Mouse (Mus musculus) intestine, embryonic 16.5 days (tissue): ENCODE data around the gene Mterf2. TPM values are rescaled to one million over a fixed set of nuclear protein-coding genes. Genes with fewer than 3 reads are reported as not detected.

Experiments used
- ATAC-seq: fragments of 200-750 bp; cut with Nextera tagmentation; 2 replicates; pipeline ENCODE4 v1.8.0; 2017; ENCODE audit warnings: moderate TSS enrichment, moderate library complexity
- H3K27ac ChIP-seq: fragments of 300-500 bp; sonication (generic); 2 replicates; pipeline ENCODE4 v1.5.1; 2014; ENCODE audit warnings: mild to moderate bottlenecking, low read length
- H3K27me3 ChIP-seq: fragments of 300-500 bp; sonication (generic); replicated peaks from 2 replicates; pipeline ENCODE4 v1.6.1; 2014; ENCODE audit warnings: low read length, control low read depth, mixed read lengths; ENCODE audit not compliant: control insufficient read depth, insufficient read depth
- H3K36me3 ChIP-seq: fragments of 300-500 bp; sonication (generic); 2 replicates; pipeline ENCODE4 v1.6.1; 2014; ENCODE audit warnings: low read length, control low read depth; ENCODE audit not compliant: control insufficient read depth, insufficient read depth
- H3K4me1 ChIP-seq: fragments of 300-500 bp; sonication (generic); 2 replicates; pipeline ENCODE4 v1.6.1; 2014; ENCODE audit warnings: low read length, control low read depth, mixed read lengths; ENCODE audit not compliant: control insufficient read depth, insufficient read depth
- H3K4me2 ChIP-seq: fragments of 300-500 bp; sonication (generic); 2 replicates; pipeline ENCODE4 v1.6.1; 2014; ENCODE audit warnings: low read depth, low read length, control low read depth
- H3K4me3 ChIP-seq: fragments of 300-500 bp; sonication (generic); 2 replicates; pipeline ENCODE4 v1.5.1; 2014; ENCODE audit warnings: mild to moderate bottlenecking, low read length
- H3K9ac ChIP-seq: fragments of 300-500 bp; sonication (generic); 2 replicates; pipeline ENCODE4 v1.6.1; 2014; ENCODE audit warnings: low read depth, low read length
- H3K9me3 ChIP-seq: fragments of 300-500 bp; sonication (generic); 2 replicates; pipeline ENCODE4 v1.6.1; 2016; ENCODE audit warnings: low read length, control low read depth; ENCODE audit not compliant: control insufficient read depth
- WGBS: fragments of 180-500 bp; shearing (Covaris S2); extraction: QIAGEN DNeasy Blood & Tissue Kit; methylation state at CpG from one replicate; pipeline ENCODE4 v1.1.7; 2014; 5-methylcytosine and 5-hydroxymethylcytosine counted together
- polyA plus RNA-seq: library from polyadenylated mRNA; unstranded; fragments of >200 nt; fragmentation: Nextera tagmentation; extraction: Ambion mirVana; gene quantifications from 2 replicates; pipeline ENCODE4 v1.2.1, GENCODE M21; 2015

The Mterf2 gene
- polyA plus RNA-seq, 1 experiment from 2014 or later, result 20.6 TPM

DNA sequence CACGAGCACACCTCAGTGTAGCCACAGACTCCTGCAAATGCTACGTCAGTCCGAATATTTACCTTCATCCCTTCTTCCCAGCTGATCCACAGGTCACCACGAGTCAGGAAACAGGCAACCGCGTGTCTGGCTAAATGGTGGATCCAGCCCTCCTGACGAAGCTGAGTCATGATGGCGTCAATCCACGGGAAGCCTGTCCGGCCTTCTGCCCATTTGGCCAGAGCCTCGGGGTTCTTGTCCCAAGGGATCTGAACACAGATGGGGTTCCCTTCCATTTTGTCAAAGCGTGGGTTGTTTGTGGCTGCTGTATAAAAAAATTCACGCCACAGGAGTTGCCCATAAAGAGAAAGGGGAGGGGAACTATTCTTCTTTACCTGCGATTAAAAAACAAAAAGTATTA is 18.5 kb upstream of the Mterf2 start:
- Histone ChIP-seq H3K4me3 (no peak overlapping the region), H3K27me3 (no peaks in the 10 kb centered on the region), H3K4me2 (no peak overlapping the region), H3K27ac (no peak overlapping the region), H3K9ac (no peak overlapping the region), H3K36me3 (0 out of 2 replicates have a peak, but pooled peaks cover 4% of the 10 kb centered on the region), H3K4me1 (no peaks in the 10 kb centered on the region), H3K9me3 (no peaks in the 10 kb centered on the region)
- no peak for ATAC-seq
- WGBS, result 84% methylated on average over 14 of the region's 14 CpGs

DNA sequence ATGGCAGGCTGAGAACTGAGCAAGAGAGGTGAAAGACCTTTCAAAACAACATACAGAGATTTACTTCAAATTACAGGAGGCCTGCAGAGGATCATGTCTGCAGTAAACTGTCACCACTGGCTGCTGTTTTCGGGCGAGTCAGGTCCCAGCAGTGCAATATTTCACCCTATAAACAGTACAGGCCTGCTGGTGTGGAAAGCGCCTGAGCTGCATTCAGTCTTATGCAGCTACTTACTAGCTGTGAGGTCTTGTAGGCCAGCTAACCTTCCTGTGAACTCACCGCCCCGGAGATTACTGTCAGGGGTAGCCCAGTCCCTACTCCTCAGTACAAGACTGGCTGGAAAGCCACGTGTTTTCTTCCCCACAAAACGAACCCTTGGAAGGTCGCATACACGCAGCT is 13.6 kb upstream of the Mterf2 start:
- WGBS, result 53% methylated on average over 9 of the region's 9 CpGs
- Histone ChIP-seq H3K27ac (no peak overlapping the region; the same call in 1 of the 2 replicates), H3K4me1 (no peaks in the 10 kb centered on the region), H3K4me2 (no peak overlapping the region), H3K36me3 (no peaks in the 10 kb centered on the region), H3K27me3 (no peaks in the 10 kb centered on the region), H3K9me3 (no peaks in the 10 kb centered on the region), H3K9ac (no peak overlapping the region), H3K4me3 (no peak overlapping the region)
- peak; percentile 40; the same call in 1 of the 2 replicates for ATAC-seq

DNA sequence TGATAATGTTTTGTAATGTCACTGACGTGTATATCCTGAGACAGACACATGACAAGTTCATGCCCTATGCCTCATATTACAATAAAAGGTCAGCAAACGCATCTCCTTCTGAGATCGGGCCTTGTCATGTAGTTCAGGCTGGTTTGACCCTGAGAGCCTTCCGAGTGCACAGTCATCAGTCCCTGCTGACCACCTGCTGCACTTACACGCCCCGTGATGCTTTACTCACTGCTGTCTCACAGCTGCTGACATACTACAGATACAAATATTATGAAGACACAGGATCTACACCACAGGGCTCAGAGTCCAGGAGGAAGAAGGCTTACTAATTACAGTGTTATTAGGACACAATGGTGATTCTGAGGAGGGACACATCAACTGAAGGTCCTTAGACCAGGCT is 8.7 kb upstream of the Mterf2 start:
- no peak overlapping the region for H3K9ac ChIP-seq
- 74% methylated on average over 6 of the region's 6 CpGs for WGBS
- H3K27ac ChIP-seq, result no peak overlapping the region

DNA sequence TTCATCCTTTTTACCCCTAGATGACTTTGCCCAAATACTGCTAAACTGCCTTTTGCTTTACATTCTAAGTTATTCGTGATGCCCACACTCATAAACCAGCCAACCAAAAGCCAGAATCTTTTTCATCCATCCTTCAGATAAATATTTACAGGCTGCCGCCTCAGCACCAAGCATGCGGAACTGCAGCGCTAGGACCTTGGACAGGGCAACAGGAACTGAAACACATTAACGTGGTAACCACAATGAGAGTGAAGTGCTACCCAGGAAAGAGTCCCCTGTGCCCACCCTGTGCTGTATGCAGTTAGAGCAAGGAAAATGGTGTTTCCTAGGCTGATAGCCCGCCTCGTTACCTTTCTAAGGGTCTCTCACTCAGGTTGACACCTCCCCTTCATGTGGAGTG is 626 bp upstream of the Mterf2 start:
- peak; percentile 50 for ATAC-seq
- Histone ChIP-seq H3K4me1 (peaks cover 9% of the 10 kb centered on the region), H3K9me3 (no peaks in the 10 kb centered on the region), H3K4me2 (peak overlapping the region; percentile 84), H3K4me3 (peak overlapping the region; percentile 67), H3K9ac (0 out of 2 replicates have a peak overlapping the region, but pooled peaks have one; percentile 38), H3K27ac (peak overlapping the region; percentile 25; the same call in 1 of the 2 replicates), H3K27me3 (no peaks in the 10 kb centered on the region), H3K36me3 (no peaks in the 10 kb centered on the region)
- 15% methylated on average over 7 of the region's 7 CpGs for WGBS

More for the DNA sequence above, 8.7 kb upstream of the Mterf2 start:
- no peak overlapping the region for H3K4me3 ChIP-seq
- H3K9me3 ChIP-seq, result no peaks in the 10 kb centered on the region
- H3K4me1 ChIP-seq, result no peaks in the 10 kb centered on the region
- H3K4me2 ChIP-seq, result no peak overlapping the region
- no peak for ATAC-seq
- no peaks in the 10 kb centered on the region for H3K36me3 ChIP-seq
- H3K27me3 ChIP-seq, result no peaks in the 10 kb centered on the region

DNA sequence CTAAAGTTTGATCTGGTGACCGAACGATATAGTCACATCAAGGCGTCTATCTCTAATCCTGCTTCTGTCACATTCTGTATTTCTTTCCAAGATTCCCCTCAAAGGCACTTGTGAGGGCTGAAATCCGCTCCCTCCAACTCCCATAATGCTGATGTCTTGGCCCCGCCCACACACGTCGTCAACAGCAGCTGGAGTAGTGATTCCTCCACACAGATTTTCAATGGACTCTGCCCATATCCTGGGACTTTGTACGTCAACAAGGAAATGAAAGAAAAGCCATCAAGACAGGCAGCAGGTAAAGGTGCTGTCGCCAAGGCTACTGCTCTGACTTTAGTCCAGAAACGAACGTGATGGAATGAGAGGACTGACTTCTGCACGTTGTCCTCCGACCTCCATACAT is 2.6 kb downstream of the Mterf2 start:
- no peaks in the 10 kb centered on the region for H3K9me3 ChIP-seq
- peak overlapping the region; percentile 21 for H3K4me2 ChIP-seq

DNA sequence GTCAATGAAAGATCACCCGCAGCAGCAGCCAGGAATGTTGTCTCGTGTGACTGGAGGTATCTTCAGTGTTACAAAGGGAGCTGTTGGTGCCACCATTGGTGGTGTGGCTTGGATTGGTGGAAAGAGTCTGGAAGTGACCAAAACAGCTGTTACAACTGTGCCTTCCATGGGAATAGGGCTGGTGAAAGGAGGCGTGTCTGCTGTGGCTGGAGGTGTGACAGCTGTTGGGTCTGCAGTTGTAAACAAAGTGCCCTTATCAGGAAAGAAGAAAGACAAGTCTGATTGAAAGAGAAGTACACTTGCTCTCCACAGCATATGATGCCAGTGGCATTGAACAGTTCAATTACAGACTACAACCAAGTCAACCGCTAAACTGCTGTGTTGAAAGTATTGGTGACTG is 13.4 kb downstream of the Mterf2 start:
- Histone ChIP-seq H3K9me3 (no peaks in the 10 kb centered on the region), H3K4me2 (no peak overlapping the region), H3K27me3 (no peaks in the 10 kb centered on the region), H3K4me3 (no peak overlapping the region), H3K9ac (no peak overlapping the region), H3K36me3 (peaks cover 5% of the 10 kb centered on the region; the same call in 1 of the 2 replicates), H3K4me1 (peaks cover 1% of the 10 kb centered on the region; the same call in 1 of the 2 replicates), H3K27ac (no peak overlapping the region)
- 86% methylated on average over 4 of the region's 4 CpGs for WGBS
- no peak for ATAC-seq

More for the DNA sequence above, 2.6 kb downstream of the Mterf2 start:
- WGBS, result 70% methylated on average over 13 of the region's 13 CpGs
- no peak overlapping the region for H3K4me3 ChIP-seq
- no peaks in the 10 kb centered on the region for H3K27me3 ChIP-seq
- ATAC-seq, result peak; percentile 58
- no peaks in the 10 kb centered on the region for H3K36me3 ChIP-seq
- H3K9ac ChIP-seq, result no peak overlapping the region
- H3K4me1 ChIP-seq, result peaks cover 9% of the 10 kb centered on the region
- peak overlapping the region; percentile 80 for H3K27ac ChIP-seq

DNA sequence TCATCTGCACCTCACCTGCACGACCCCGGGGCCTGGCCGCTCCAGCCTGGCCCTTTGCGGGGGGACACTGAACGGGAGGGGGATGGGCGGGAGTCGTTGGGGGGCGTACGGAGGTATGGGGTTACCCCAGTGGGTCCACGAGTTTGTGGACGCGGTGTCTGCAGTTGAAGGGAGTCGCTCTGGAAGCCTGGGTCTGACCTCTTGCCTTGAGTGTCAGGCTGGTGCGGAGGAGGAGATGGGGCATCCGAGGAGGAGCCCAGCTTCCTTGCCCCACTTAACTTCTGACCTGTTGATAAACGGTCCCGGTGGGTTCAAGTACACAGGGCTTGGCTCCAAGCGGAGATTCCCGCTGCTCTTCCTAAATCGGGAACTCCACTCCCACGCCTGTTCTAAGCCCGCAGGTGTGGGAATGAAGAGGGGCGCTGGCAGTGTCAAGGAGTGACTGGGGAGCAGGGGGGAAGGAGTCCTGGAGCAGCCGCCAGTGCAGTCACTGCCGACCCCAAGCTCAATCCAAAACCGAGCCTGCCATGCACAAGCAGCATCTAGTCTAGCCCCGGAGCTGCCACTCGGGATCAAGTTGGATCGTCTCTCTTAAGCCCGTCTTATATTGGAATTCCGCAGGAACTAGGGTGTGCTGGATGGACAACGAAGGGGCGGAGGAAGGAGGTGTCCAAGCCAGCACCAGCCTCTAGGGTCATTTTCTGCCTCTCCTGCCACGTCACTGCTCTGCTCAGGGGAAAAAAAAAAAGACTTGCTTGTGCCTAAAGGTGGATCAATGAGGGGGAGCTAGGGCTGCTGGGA is 24.5 kb downstream of the Mterf2 start:
- Histone ChIP-seq H3K27me3 (no peaks in the 10 kb centered on the region), H3K36me3 (no peaks in the 10 kb centered on the region), H3K9me3 (no peaks in the 10 kb centered on the region), H3K4me3 (peak overlapping the region; percentile 92), H3K4me2 (peak overlapping the region; percentile 90), H3K9ac (peak overlapping the region; percentile 94), H3K4me1 (no peaks in the 10 kb centered on the region), H3K27ac (peak overlapping the region; percentile 81)
- WGBS, result under 1% methylated on average over 34 of the region's 34 CpGs
- peak; percentile 55 for ATAC-seq

DNA sequence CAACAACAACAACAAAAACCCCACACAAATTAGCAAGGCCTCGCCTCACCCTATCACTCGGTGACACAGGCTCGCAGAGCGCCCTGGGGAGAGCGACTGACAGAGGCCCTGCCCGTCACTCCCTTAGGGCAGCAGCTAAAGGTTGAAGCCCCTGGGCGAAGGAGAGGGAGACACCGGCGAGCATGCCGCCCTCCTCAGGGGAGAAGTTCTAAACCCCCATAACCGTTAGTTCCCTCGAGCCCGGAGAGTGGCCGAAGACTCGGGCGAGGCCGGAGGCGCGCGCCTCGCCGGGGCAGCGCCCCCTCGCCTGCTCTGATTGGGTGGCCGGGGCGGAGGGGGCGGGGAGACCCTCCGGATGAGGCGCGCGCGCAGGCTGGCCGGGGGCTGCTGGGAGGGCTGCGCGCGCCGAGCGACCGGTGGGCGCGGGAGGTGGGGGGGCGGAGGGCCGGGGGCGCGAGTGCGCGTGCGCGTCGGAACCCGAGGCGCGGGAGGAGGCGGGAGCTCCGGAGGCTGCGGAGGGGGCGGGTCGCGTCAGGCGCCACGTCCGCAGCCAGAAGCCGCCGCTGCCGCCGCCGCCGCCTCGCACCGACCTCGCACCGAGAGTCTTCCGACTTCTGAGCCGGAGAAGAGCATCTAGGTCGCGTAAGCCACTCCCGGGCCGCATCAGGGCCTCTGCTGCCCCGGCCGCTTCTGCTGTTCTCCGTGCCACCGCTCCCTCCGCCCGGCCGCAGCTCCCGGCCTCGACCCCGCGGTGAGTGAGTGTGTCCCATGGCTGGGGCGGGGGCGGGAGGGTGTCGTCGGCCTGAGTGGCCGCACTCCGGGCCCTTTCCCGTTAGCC is 25.4 kb downstream of the Mterf2 start, which contains the start of the genes Fhl4 and Tmem263:
Gene Fhl4, minus strand, starts transcription at position 249 of the 838 bp plus-strand sequence.
Gene Tmem263, plus strand, starts transcription at position 381 of the 838 bp plus-strand sequence.
- Histone ChIP-seq H3K27me3 (no peaks in the 10 kb centered on the region), H3K4me2 (peak within 1 kb of the TSS; percentile 90), H3K36me3 (no peaks in the 10 kb centered on the region), H3K4me1 (no peaks in the 10 kb centered on the region), H3K9ac (peak within 1 kb of the TSS; percentile 94), H3K27ac (peak within 1 kb of the TSS; percentile 81), H3K9me3 (no peaks in the 10 kb centered on the region), H3K4me3 (peak within 1 kb of the TSS; percentile 92)
- under 1% methylated on average over 78 of the region's 96 CpGs for WGBS
- ATAC-seq, result peak; percentile 94

DNA sequence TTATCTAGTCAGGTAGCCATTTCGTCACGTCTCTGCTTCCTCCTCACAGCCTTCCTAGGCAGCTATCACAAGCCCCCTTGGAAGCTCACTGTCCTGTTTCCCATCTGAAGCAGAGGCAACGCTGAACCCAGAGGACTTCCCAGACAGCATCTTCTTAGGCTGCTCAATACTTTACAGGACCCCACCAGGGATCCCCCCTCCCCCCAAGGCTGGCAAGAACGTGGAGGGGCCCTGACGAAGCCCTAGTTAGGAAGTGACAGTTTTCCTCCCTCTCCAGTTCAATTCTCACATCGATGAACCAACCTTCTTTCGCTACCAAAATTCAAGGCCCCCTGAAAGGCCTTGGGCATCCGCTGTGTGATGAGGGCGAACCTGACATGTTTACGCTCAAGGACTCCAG is 26.0 kb downstream of the Mterf2 start:
- H3K4me1 ChIP-seq, result no peaks in the 10 kb centered on the region
- H3K27me3 ChIP-seq, result no peaks in the 10 kb centered on the region
- 2% methylated on average over 10 of the region's 10 CpGs for WGBS
- no peaks in the 10 kb centered on the region for H3K36me3 ChIP-seq
- H3K27ac ChIP-seq, result peak overlapping the region; percentile 71
- peak overlapping the region; percentile 92 for H3K4me3 ChIP-seq
- peak; percentile 34 for ATAC-seq
- peak overlapping the region; percentile 94 for H3K9ac ChIP-seq
- H3K4me2 ChIP-seq, result peak overlapping the region; percentile 90
- H3K9me3 ChIP-seq, result no peaks in the 10 kb centered on the region
